Mouse (Mus musculus) heart, adult 2 months (tissue): ENCODE data around the gene Ripply3. TPM values are rescaled to one million over a fixed set of nuclear protein-coding genes. Genes with fewer than 3 reads are reported as not detected.

Source experiments
- DNase-seq, 2 experiments: peaks; one replicate each; pipeline ENCODE4 v3.0.0; 2021
- H3K27ac ChIP-seq: fragments of 200-600 bp; 2 replicates; pipeline ENCODE4 v1.8.1; 2022
- H3K27me3 ChIP-seq: fragments of 200-500 bp; 2 replicates; pipeline ENCODE4 v1.6.1; 2012; ENCODE audit warnings: mild to moderate bottlenecking, low read length, inconsistent platforms, mixed read lengths; ENCODE audit not compliant: control insufficient read depth, insufficient read depth
- H3K36me3 ChIP-seq: fragments of 200-500 bp; 2 replicates; pipeline ENCODE4 v1.6.1; 2012; ENCODE audit warnings: low read length, inconsistent platforms; ENCODE audit not compliant: control insufficient read depth, insufficient read depth
- H3K4me1 ChIP-seq: fragments of 200-500 bp; 2 replicates; pipeline ENCODE4 v1.6.1; 2011; ENCODE audit warnings: low read length; ENCODE audit not compliant: control insufficient read depth, insufficient read depth
- H3K4me3 ChIP-seq: fragments of 200-600 bp; 2 replicates; pipeline ENCODE4 v1.8.1; 2022
- H3K79me2 ChIP-seq: fragments of 200-500 bp; replicated peaks from 2 replicates; pipeline ENCODE4 v1.6.1; 2012; ENCODE audit warnings: mild to moderate bottlenecking, inconsistent platforms, low read length, moderate library complexity, mixed read lengths; ENCODE audit not compliant: control insufficient read depth, insufficient read depth
- H3K9ac ChIP-seq: fragments of 200-500 bp; 2 replicates; pipeline ENCODE4 v1.6.1; 2012; ENCODE audit warnings: low read depth, mild to moderate bottlenecking, control low read depth, inconsistent platforms, low read length, mixed read lengths
- CTCF ChIP-seq: fragments of 200-600 bp; IDR thresholded peaks from 2 replicates; pipeline ENCODE4 v1.8.1; 2022; ENCODE audit warnings: antibody characterized with exemption, mild to moderate bottlenecking, moderate library complexity
- EP300 ChIP-seq: fragments of 200-500 bp; IDR thresholded peaks from 2 replicates; pipeline ENCODE4 v1.6.1; 2011; ENCODE audit warnings: low read depth, low read length, control low read depth; ENCODE audit not compliant: insufficient read depth
- POLR2A ChIP-seq: fragments of 200-500 bp; IDR thresholded peaks from 2 replicates; pipeline ENCODE4 v1.6.1; 2011; ENCODE audit warnings: mild to moderate bottlenecking, low read depth, low read length, control low read depth; ENCODE audit not compliant: insufficient read depth
- WGBS: fragments of 180-500 bp; shearing (Covaris S2); methylation state at CpG from one replicate; pipeline ENCODE4 v1.1.7; 2018; 5-methylcytosine and 5-hydroxymethylcytosine counted together
- intact Hi-C: fragments of 180-260 bp; cut with DNase I; formaldehyde crosslinking; loops from one replicate; pipeline ENCODE4 v1.15.1; 2025
- polyA plus RNA-seq: library from polyadenylated mRNA; depleted of rRNA; stranded (reverse); fragments of >200 nt; gene quantifications from 2 replicates; pipeline ENCODE4 v1.2.3, GENCODE M21; 2012
- total RNA-seq, 2 experiments: library from RNA; stranded (reverse); gene quantifications; 2 replicates each; pipeline ENCODE4 v1.2.3; 2021

Gene Ripply3
- total and polyA plus RNA-seq, 3 experiments: 2.9 to 5.1 (median 3.9) TPM

DNA sequence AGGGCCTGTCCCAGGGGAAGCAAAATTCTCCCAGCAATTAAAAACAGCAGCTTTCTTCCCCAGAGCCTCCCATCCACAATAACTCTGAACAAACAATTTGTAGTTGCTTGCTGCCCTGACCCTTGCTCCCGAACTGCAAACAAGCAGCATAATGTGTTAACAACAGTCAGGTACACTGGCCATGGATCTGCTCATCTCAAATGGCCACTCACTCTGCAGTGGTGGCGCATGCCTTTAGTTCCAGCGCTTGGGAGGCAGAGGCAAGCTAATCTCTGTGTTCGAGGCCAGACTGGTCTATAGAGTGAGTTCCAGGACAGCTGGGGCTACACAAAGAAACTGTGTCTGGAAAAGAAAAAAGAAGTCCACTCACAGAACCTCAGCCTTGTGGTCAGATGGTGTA lies 37.1 kb upstream of the Ripply3 start:
- Histone ChIP-seq H3K79me2 (no peaks in the 10 kb centered on the region), H3K9ac (no peak overlapping the region), H3K4me1 (no peaks in the 10 kb centered on the region), H3K27ac (no peak overlapping the region), H3K4me3 (no peak overlapping the region), H3K36me3 (no peaks in the 10 kb centered on the region), H3K27me3 (no peaks in the 10 kb centered on the region)
- WGBS: 80% methylated on average over 4 of the region's 4 CpGs
- TF ChIP-seq EP300: no peak
- TF ChIP-seq CTCF: no peak
- no peak for TF ChIP-seq POLR2A
- intact Hi-C loops: loop anchor here (5.0 kb wide), 1 partner anchor 36 kb away; the partner anchor contains the start of gene Ripply3
- DNase-seq: no peak

- no peak overlapping the region for H3K4me3 ChIP-seq
- no peaks in the 10 kb centered on the region for H3K27me3 ChIP-seq
- peaks cover 1% of the 10 kb centered on the region; the same call in 1 of the 2 replicates for H3K4me1 ChIP-seq
- no peak overlapping the region for H3K9ac ChIP-seq
- H3K36me3 ChIP-seq: no peaks in the 10 kb centered on the region
- H3K79me2 ChIP-seq: no peaks in the 10 kb centered on the region
- no peak for TF ChIP-seq EP300
- TF ChIP-seq POLR2A: no peak
- no peak for TF ChIP-seq CTCF
- no peak overlapping the region for H3K27ac ChIP-seq
- intact Hi-C loops: no loop called here
- 80% methylated on average over 5 of the region's 5 CpGs for WGBS
- DNase-seq: no peak
Observed at GRCm38 (mm10) chr16:94298081-94298480, 30.1 kb upstream of the Ripply3 start.

DNA sequence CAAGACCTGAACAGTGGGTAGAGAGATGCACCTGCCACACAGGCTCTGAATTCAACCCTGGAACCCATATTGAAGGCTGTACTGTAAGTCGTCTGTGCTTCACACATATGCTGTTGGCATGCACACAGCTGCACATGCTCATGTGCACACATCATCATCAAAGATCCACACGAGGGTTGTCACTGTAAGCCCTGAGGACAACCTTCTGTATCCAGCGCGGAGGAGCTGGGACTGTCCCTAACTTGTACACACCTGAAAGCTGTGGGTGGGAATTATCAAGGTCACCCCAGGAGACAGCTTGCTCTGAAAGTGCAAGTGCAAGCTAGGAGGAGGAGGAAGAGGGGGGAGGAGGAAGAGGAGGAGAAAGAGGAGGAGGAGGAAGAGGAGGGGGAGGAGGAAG lies 29.0 kb upstream of the Ripply3 start:
- 69% methylated on average over 4 of the region's 4 CpGs for WGBS
- no peaks in the 10 kb centered on the region for H3K79me2 ChIP-seq
- H3K36me3 ChIP-seq: no peaks in the 10 kb centered on the region
- no peak overlapping the region for H3K27ac ChIP-seq
- no peak overlapping the region for H3K9ac ChIP-seq
- no peaks in the 10 kb centered on the region for H3K27me3 ChIP-seq
- DNase-seq: no peak
- H3K4me1 ChIP-seq: peaks cover 2% of the 10 kb centered on the region; the same call in 1 of the 2 replicates
- TF ChIP-seq EP300 (no peak), POLR2A (no peak), CTCF (no peak)
- H3K4me3 ChIP-seq: no peak overlapping the region
- intact Hi-C loops: no loop called here

DNA sequence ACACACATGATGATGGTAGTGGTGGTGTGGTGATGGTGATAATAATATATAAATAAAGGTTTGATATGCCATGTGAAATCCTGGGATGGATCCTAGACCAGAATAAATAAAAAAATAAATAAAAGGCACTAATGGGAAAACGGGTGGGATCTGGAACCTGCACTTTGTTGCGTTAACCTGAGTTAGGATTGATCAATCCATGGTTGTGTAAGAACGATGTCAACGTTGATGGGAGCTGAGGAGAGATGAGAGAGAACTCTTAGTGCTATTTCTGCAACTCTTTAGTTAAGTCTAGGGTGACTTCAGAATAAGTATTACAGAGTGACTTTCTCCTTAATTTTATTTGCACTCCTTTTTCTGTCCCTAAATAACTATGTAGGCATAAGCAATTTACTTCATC lies 27.0 kb upstream of the Ripply3 start:
- no peak overlapping the region for H3K9ac ChIP-seq
- H3K79me2 ChIP-seq: no peaks in the 10 kb centered on the region
- no peak overlapping the region for H3K27ac ChIP-seq
- peaks cover 2% of the 10 kb centered on the region; the same call in 1 of the 2 replicates for H3K4me1 ChIP-seq
- intact Hi-C loops: no loop called here
- H3K36me3 ChIP-seq: no peaks in the 10 kb centered on the region
- WGBS: 94% methylated on average over 4 of the region's 4 CpGs
- no peak for DNase-seq
- TF ChIP-seq EP300: no peak
- TF ChIP-seq CTCF: no peak
- TF ChIP-seq POLR2A: no peak
- no peaks in the 10 kb centered on the region for H3K27me3 ChIP-seq
- no peak overlapping the region for H3K4me3 ChIP-seq

GRCm38 (mm10) chr16:94301696-94302095 lies 26.5 kb upstream of the Ripply3 start:
- intact Hi-C loops: no loop called here
- H3K36me3 ChIP-seq: no peaks in the 10 kb centered on the region
- no peaks in the 10 kb centered on the region for H3K27me3 ChIP-seq
- DNase-seq: no peak
- TF ChIP-seq POLR2A: no peak
- TF ChIP-seq CTCF: 0 out of 2 replicates have a peak, but pooled peaks have one; percentile 10
- no peak overlapping the region for H3K4me3 ChIP-seq
- no peaks in the 10 kb centered on the region for H3K79me2 ChIP-seq
- no peak overlapping the region for H3K9ac ChIP-seq
- H3K27ac ChIP-seq: no peak overlapping the region
- 83% methylated on average over 5 of the region's 5 CpGs for WGBS
- peaks cover 2% of the 10 kb centered on the region; the same call in 1 of the 2 replicates for H3K4me1 ChIP-seq

- H3K27ac ChIP-seq: peak overlapping the region; percentile 33; the same call in 1 of the 2 replicates
- H3K4me3 ChIP-seq: peak overlapping the region; percentile 40
- H3K9ac ChIP-seq: peak overlapping the region; percentile 45
- TF ChIP-seq CTCF: peak; percentile 37
- no peak for TF ChIP-seq EP300
- intact Hi-C loops: no loop called here
- DNase-seq: peak; percentile 36 to 44
- H3K36me3 ChIP-seq: no peaks in the 10 kb centered on the region
- H3K27me3 ChIP-seq: no peaks in the 10 kb centered on the region
- H3K4me1 ChIP-seq: peaks cover 2% of the 10 kb centered on the region; the same call in 1 of the 2 replicates
- no peaks in the 10 kb centered on the region for H3K79me2 ChIP-seq
- 17% methylated on average over 30 of the region's 30 CpGs for WGBS
Observed at GRCm38 (mm10) chr16:94302274-94303202, 25.7 kb upstream of the Ripply3 start.
